Mouse (Mus musculus) bone marrow, adult 2 months (tissue): Measurements from ENCODE around the gene Nubp2.

Source experiments
- CTCF ChIP-seq: fragments of 200-500 bp; IDR thresholded peaks from 2 replicates; pipeline ENCODE4 v1.5.1; 2011; ENCODE audit warnings: low read length, control low read depth; ENCODE audit not compliant: control insufficient read depth, insufficient read depth
- POLR2A ChIP-seq: fragments of 200-500 bp; IDR thresholded peaks from 2 replicates; pipeline ENCODE4 v1.6.1; 2011; ENCODE audit warnings: low read depth, mild to moderate bottlenecking, control low read depth, low read length, borderline replicate concordance; ENCODE audit not compliant: control insufficient read depth

GRCm38 (mm10) chr17:24903767-24904166 is 17.6 kb upstream of the Nubp2 start:
- TF ChIP-seq CTCF, result no peak
- TF ChIP-seq POLR2A, result no peak
